Mouse (Mus musculus) C2C12 (cell line): ENCODE results near the gene Gp9. TPM values are rescaled to one million over a fixed set of nuclear protein-coding genes. Genes with fewer than 3 reads are reported as not detected.
A peak's percentile ranks its signal among the peaks of the same experiment; 100 is the strongest.

Experiments used
- H3K27me3 ChIP-seq: one replicate; pipeline ENCODE4 v1.6.1; 2011; ENCODE audit not compliant: control insufficient read depth, insufficient read depth, insufficient read length
- H3K36me3 ChIP-seq: one replicate; pipeline ENCODE4 v1.6.1; 2011; ENCODE audit not compliant: control insufficient read depth, insufficient read depth
- H3K4me3 ChIP-seq: one replicate; pipeline ENCODE4 v1.5.1; 2011; ENCODE audit warnings: mild to moderate bottlenecking, control low read depth; ENCODE audit not compliant: poor library complexity, insufficient read depth, severe bottlenecking
- H3K79me2 ChIP-seq: one replicate; pipeline ENCODE4 v1.6.1; 2011; ENCODE audit not compliant: control insufficient read depth, insufficient read depth
- H3K79me3 ChIP-seq: one replicate; pipeline ENCODE4 v1.6.1; 2011; ENCODE audit warnings: low read depth, control low read depth
- H3ac ChIP-seq: one replicate; pipeline ENCODE3; 2011; ENCODE audit warnings: low read depth; ENCODE audit not compliant: control insufficient read depth, insufficient read length
- CEBPB ChIP-seq: IDR thresholded peaks from one replicate; pipeline ENCODE4 v1.6.1; 2011; ENCODE audit warnings: low read depth, mild to moderate bottlenecking, control low read depth, moderate library complexity
- CTCF ChIP-seq: IDR thresholded peaks from one replicate; pipeline ENCODE4 v1.5.1; 2011; ENCODE audit not compliant: control insufficient read depth, insufficient read depth, insufficient read length
- FOSL1 ChIP-seq: IDR thresholded peaks from one replicate; pipeline ENCODE4 v1.8.0; 2011; ENCODE audit warnings: mild to moderate bottlenecking, low read length; ENCODE audit not compliant: poor library complexity, insufficient read depth, severe bottlenecking
- MAX ChIP-seq: IDR thresholded peaks from one replicate; pipeline ENCODE4 v1.6.1; 2011; ENCODE audit warnings: mild to moderate bottlenecking, control low read depth
- MYOD1 ChIP-seq: IDR thresholded peaks from one replicate; pipeline ENCODE4 v1.6.1; 2011; ENCODE audit warnings: low read depth; ENCODE audit not compliant: control insufficient read depth, insufficient read length
- MYOG ChIP-seq: IDR thresholded peaks from one replicate; pipeline ENCODE4 v1.6.1; 2011; ENCODE audit not compliant: control insufficient read depth, insufficient read length; ENCODE audit errors: extremely low read depth
- USF1 ChIP-seq: IDR thresholded peaks from one replicate; pipeline ENCODE4 v1.6.1; 2011; ENCODE audit warnings: low read depth, mild to moderate bottlenecking, control low read depth, moderate library complexity
- polyA plus RNA-seq: library from polyadenylated mRNA; unstranded; fragments of >200 nt; fragmentation: generic; extraction: Trizol; gene quantifications from one replicate; pipeline ENCODE4 v1.2.1, GENCODE M21; 2012; ENCODE audit warnings: missing spikeins

The Gp9 gene
- polyA plus RNA-seq, 1 experiment: not detected

GRCm38 (mm10) chr6:87787108-87787890 is 9.4 kb downstream of the Gp9 start:
- no peak overlapping the region for H3K4me3 ChIP-seq
- TF ChIP-seq CEBPB: no peak
- TF ChIP-seq MYOD1: no peak
- TF ChIP-seq MYOG: no peak
- TF ChIP-seq CTCF: no peak
- no peak for TF ChIP-seq USF1
- TF ChIP-seq MAX: no peak
- no peak for TF ChIP-seq FOSL1
- H3ac ChIP-seq: no peak overlapping the region
- H3K79me3 ChIP-seq: no peaks in the 10 kb centered on the region
- H3K36me3 ChIP-seq: no peaks in the 10 kb centered on the region
- H3K27me3 ChIP-seq: no peaks in the 10 kb centered on the region
- H3K79me2 ChIP-seq: no peaks in the 10 kb centered on the region

GRCm38 (mm10) chr6:87788266-87788895 is 10.5 kb downstream of the Gp9 start:
- H3K4me3 ChIP-seq: no peak overlapping the region
- no peak overlapping the region for H3ac ChIP-seq
- H3K79me2 ChIP-seq: no peaks in the 10 kb centered on the region
- no peak for TF ChIP-seq USF1
- TF ChIP-seq MYOD1: no peak
- no peak for TF ChIP-seq MAX
- no peak for TF ChIP-seq FOSL1
- TF ChIP-seq CEBPB: no peak
- TF ChIP-seq CTCF: no peak
- no peak for TF ChIP-seq MYOG
- no peaks in the 10 kb centered on the region for H3K79me3 ChIP-seq
- H3K27me3 ChIP-seq: no peaks in the 10 kb centered on the region
- H3K36me3 ChIP-seq: no peaks in the 10 kb centered on the region

GRCm38 (mm10) chr6:87788896-87789587 is 11.2 kb downstream of the Gp9 start:
- TF ChIP-seq USF1: no peak
- no peak for TF ChIP-seq CTCF
- TF ChIP-seq CEBPB: no peak
- no peak for TF ChIP-seq MYOG
- TF ChIP-seq MAX: no peak
- TF ChIP-seq MYOD1: peak; percentile 34
- no peak for TF ChIP-seq FOSL1
- no peak overlapping the region for H3K4me3 ChIP-seq
- no peaks in the 10 kb centered on the region for H3K27me3 ChIP-seq
- no peaks in the 10 kb centered on the region for H3K36me3 ChIP-seq
- H3ac ChIP-seq: no peak overlapping the region
- H3K79me3 ChIP-seq: no peaks in the 10 kb centered on the region
- no peaks in the 10 kb centered on the region for H3K79me2 ChIP-seq

GRCm38 (mm10) chr6:87789791-87790190 is 11.9 kb downstream of the Gp9 start:
- Histone ChIP-seq H3K79me2 (no peaks in the 10 kb centered on the region), H3ac (no peak overlapping the region), H3K36me3 (no peaks in the 10 kb centered on the region), H3K4me3 (no peak overlapping the region), H3K27me3 (no peaks in the 10 kb centered on the region), H3K79me3 (no peaks in the 10 kb centered on the region)
- TF ChIP-seq MYOG (no peak), MAX (no peak)

DNA sequence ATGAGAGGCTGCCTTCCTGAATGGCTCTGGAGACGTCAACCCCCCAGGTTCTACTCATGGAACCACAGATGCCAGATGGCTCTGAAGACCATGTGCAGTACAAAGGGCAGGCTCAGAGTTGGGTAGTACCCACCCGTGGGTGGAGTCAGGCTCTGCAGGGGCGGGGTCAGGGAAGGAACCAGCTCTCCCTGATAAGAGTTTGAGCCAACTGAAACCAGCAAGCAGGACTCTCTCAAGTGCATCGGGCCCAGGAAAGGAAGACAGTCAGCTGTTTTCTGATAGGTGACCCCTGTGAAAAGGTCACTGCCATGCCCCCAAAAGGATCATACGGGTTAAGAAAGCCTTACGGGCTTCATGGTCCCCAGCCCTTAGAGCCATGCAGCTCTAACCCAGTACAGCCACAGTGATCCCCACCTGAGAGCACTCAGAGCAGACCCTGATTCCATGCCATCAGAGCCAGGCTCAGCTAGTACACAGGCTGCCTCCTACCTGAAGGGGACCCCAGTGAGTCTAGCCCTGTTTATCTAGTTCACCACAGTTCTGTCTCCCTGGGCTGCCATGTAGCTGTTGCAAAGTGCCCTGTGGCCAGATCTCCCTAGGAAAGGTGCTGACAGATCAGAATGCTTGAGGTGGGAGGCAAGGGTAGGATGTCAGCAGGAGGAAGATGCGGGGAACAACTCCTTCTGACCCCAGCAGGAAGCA is 13.1 kb downstream of the Gp9 start:
- TF ChIP-seq MYOG: no peak
- no peak for TF ChIP-seq USF1
- no peak for TF ChIP-seq MYOD1
- Histone ChIP-seq H3ac (no peak overlapping the region), H3K79me2 (no peaks in the 10 kb centered on the region), H3K27me3 (no peaks in the 10 kb centered on the region), H3K4me3 (no peak overlapping the region), H3K36me3 (no peaks in the 10 kb centered on the region), H3K79me3 (no peaks in the 10 kb centered on the region)
